Mouse (Mus musculus): ENCODE measurements around the gene Asah2. TPM values are rescaled to one million over a fixed set of nuclear protein-coding genes. Genes with fewer than 3 reads are reported as not detected.

Asah2 gene
- polyA plus RNA-seq, 1 experiment: 1.7 TPM

DNA sequence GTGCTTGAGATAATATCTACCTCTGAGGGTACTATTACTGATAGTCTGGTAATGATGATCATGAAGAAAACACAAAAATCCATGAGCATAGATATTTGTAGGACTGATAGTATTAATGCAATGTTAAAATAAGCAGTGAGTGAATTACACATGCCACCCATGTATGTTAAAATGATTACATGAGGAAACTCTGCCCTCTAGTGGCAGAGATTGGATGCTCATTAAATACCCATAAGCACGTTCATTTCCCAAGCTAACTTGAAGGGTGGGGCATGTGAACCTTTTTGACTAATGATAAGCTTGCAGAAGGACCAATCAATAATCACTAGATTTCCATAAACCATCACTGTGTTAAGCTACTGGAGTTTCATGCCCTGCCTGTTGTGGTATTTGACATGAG lies 77.6 kb downstream of the Asah2 start:
- Histone ChIP-seq H3K27ac (ENCODE audit: control insufficient read depth, insufficient read depth, low read depth, low read length) (no peak overlapping the region), H3K4me3 (ENCODE audit: control insufficient read depth, low read depth, low read length) (no peak overlapping the region), H3K36me3 (ENCODE audit: control insufficient read depth, insufficient read depth, low read length) (no peaks in the 10 kb centered on the region), H3K4me1 (ENCODE audit: control insufficient read depth, insufficient read depth, low read length) (no peaks in the 10 kb centered on the region), H3K27me3 (ENCODE audit: control insufficient read depth, insufficient read depth, low read length) (no peaks in the 10 kb centered on the region)
- no peak for TF ChIP-seq POLR2A (IDR thresholded peaks at IDR 0.05; ENCODE audit: control insufficient read depth, low read depth, low read length)
- no peak for TF ChIP-seq CTCF (IDR thresholded peaks at IDR 0.05; ENCODE audit: control insufficient read depth, insufficient read depth, insufficient replicate concordance, low read depth, low read length)

DNA sequence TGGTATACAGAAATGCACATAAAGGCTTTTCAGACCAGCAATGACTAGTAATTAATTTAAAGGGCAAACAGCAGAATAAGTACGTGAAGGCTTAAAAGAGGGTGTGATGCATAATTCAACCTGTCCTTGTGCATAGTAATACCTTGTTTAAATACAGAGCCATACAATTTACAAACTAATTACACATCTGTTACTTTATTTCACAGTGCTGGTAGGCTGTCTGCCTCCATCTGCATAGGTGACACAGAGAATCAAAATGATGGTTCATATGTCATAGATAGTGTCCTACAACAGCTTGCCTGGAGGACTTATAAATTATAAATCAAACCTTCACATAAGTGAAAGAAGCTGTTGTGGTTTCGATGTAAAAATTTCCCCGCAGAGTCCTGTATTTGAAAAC lies 82.6 kb downstream of the Asah2 start:
- TF ChIP-seq POLR2A (IDR thresholded peaks at IDR 0.05; ENCODE audit: control insufficient read depth, low read depth, low read length): no peak
- no peak for TF ChIP-seq CTCF (IDR thresholded peaks at IDR 0.05; ENCODE audit: control insufficient read depth, insufficient read depth, insufficient replicate concordance, low read depth, low read length)
- no peaks in the 10 kb centered on the region for H3K36me3 ChIP-seq (ENCODE audit: control insufficient read depth, insufficient read depth, low read length)
- H3K27ac ChIP-seq (ENCODE audit: control insufficient read depth, insufficient read depth, low read depth, low read length): no peak overlapping the region
- H3K27me3 ChIP-seq (ENCODE audit: control insufficient read depth, insufficient read depth, low read length): no peaks in the 10 kb centered on the region
- H3K4me3 ChIP-seq (ENCODE audit: control insufficient read depth, low read depth, low read length): no peak overlapping the region
- no peaks in the 10 kb centered on the region for H3K4me1 ChIP-seq (ENCODE audit: control insufficient read depth, insufficient read depth, low read length)

DNA sequence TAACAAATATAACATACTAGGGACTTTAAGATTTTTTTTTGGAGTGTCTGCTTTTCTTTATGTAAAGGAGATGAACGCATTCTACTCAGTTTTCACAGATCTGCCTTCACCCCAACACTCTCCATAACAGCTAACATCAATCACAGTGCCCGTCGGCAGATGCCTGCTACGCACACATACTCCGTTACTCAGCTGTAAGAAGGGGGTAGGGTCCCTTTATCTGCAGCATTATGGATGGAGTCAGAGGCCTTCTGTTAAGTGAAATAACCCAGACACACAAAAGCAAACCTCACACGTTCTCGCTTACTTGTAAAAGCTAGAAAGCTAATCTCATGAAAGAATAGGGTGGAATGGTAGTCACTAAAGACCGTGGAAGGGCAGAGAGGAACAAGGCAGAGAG lies 88.3 kb downstream of the Asah2 start:
- Histone ChIP-seq H3K27ac (ENCODE audit: control insufficient read depth, insufficient read depth, low read depth, low read length) (no peak overlapping the region), H3K27me3 (ENCODE audit: control insufficient read depth, insufficient read depth, low read length) (no peaks in the 10 kb centered on the region)
- TF ChIP-seq CTCF (IDR thresholded peaks at IDR 0.05; ENCODE audit: control insufficient read depth, insufficient read depth, insufficient replicate concordance, low read depth, low read length) (no peak), POLR2A (IDR thresholded peaks at IDR 0.05; ENCODE audit: control insufficient read depth, low read depth, low read length) (no peak)

GRCm38 (mm10) chr19:32018585-32018984 lies 89.4 kb downstream of the Asah2 start:
- Histone ChIP-seq H3K36me3 (ENCODE audit: control insufficient read depth, insufficient read depth, low read length) (no peaks in the 10 kb centered on the region), H3K27me3 (ENCODE audit: control insufficient read depth, insufficient read depth, low read length) (no peaks in the 10 kb centered on the region), H3K27ac (ENCODE audit: control insufficient read depth, insufficient read depth, low read depth, low read length) (no peak overlapping the region), H3K4me1 (ENCODE audit: control insufficient read depth, insufficient read depth, low read length) (no peaks in the 10 kb centered on the region), H3K4me3 (ENCODE audit: control insufficient read depth, low read depth, low read length) (no peak overlapping the region)
- no peak for TF ChIP-seq POLR2A (IDR thresholded peaks at IDR 0.05; ENCODE audit: control insufficient read depth, low read depth, low read length)
- TF ChIP-seq CTCF (IDR thresholded peaks at IDR 0.05; ENCODE audit: control insufficient read depth, insufficient read depth, insufficient replicate concordance, low read depth, low read length): no peak

More for the DNA sequence above, 88.3 kb downstream of the Asah2 start:
- Histone ChIP-seq H3K4me1 (ENCODE audit: control insufficient read depth, insufficient read depth, low read length) (no peaks in the 10 kb centered on the region), H3K4me3 (ENCODE audit: control insufficient read depth, low read depth, low read length) (no peak overlapping the region), H3K36me3 (ENCODE audit: control insufficient read depth, insufficient read depth, low read length) (no peaks in the 10 kb centered on the region)

DNA sequence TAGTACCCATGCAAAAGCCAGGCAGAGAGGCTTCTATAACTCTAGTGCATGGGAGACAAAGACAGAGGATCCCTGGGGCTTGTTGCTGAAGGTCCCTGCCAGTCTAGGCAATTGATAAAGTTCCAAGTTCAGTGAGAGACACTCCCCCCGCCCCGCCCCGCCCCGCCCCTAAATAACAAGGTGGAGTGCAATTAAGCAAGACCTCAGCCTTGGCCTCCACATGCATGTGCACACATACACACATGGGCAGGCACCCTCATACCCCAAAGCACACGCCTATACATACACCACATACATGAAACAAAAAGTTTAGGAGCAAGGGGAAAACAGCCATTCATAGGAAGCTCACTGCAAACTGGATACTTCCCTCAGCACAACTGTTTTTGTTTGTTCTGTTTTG lies 90.0 kb downstream of the Asah2 start:
- Histone ChIP-seq H3K36me3 (ENCODE audit: control insufficient read depth, insufficient read depth, low read length) (no peaks in the 10 kb centered on the region), H3K4me1 (ENCODE audit: control insufficient read depth, insufficient read depth, low read length) (no peaks in the 10 kb centered on the region), H3K27ac (ENCODE audit: control insufficient read depth, insufficient read depth, low read depth, low read length) (no peak overlapping the region), H3K4me3 (ENCODE audit: control insufficient read depth, low read depth, low read length) (no peak overlapping the region), H3K27me3 (ENCODE audit: control insufficient read depth, insufficient read depth, low read length) (no peaks in the 10 kb centered on the region)
- no peak for TF ChIP-seq CTCF (IDR thresholded peaks at IDR 0.05; ENCODE audit: control insufficient read depth, insufficient read depth, insufficient replicate concordance, low read depth, low read length)
- TF ChIP-seq POLR2A (IDR thresholded peaks at IDR 0.05; ENCODE audit: control insufficient read depth, low read depth, low read length): no peak

DNA sequence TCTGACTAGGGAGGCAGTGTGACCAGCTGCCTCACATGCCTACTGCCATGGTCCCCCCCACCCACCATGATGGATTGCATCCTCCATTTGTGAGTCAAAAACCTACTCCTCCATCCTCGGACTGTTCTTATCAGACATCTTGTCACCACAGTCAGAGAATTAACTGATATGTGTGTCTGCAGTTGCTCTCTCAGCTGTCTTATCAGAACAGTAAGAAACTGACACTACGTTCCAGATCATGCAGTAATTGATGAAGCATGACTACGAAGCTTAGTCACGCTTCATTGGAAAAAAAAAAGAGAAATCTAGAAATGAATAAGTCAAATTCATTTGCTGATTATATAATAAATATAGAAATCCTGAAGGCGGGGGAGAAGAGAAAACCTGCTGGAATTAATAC lies 105.4 kb downstream of the Asah2 start:
- no peaks in the 10 kb centered on the region for H3K4me1 ChIP-seq (ENCODE audit: control insufficient read depth, insufficient read depth, low read length)
- no peak for TF ChIP-seq CTCF (IDR thresholded peaks at IDR 0.05; ENCODE audit: control insufficient read depth, insufficient read depth, insufficient replicate concordance, low read depth, low read length)
- TF ChIP-seq POLR2A (IDR thresholded peaks at IDR 0.05; ENCODE audit: control insufficient read depth, low read depth, low read length): no peak
- H3K27me3 ChIP-seq (ENCODE audit: control insufficient read depth, insufficient read depth, low read length): no peaks in the 10 kb centered on the region
- H3K27ac ChIP-seq (ENCODE audit: control insufficient read depth, insufficient read depth, low read depth, low read length): no peak overlapping the region
- no peak overlapping the region for H3K4me3 ChIP-seq (ENCODE audit: control insufficient read depth, low read depth, low read length)
- H3K36me3 ChIP-seq (ENCODE audit: control insufficient read depth, insufficient read depth, low read length): no peaks in the 10 kb centered on the region

GRCm38 (mm10) chr19:31996916-31997315 lies 111.1 kb downstream of the Asah2 start:
- TF ChIP-seq POLR2A (IDR thresholded peaks at IDR 0.05; ENCODE audit: control insufficient read depth, low read depth, low read length) (no peak), CTCF (IDR thresholded peaks at IDR 0.05; ENCODE audit: control insufficient read depth, insufficient read depth, insufficient replicate concordance, low read depth, low read length) (no peak)

GRCm38 (mm10) chr19:31991057-31991456 lies 117.0 kb downstream of the Asah2 start:
- Histone ChIP-seq H3K4me1 (ENCODE audit: control insufficient read depth, insufficient read depth, low read length) (no peaks in the 10 kb centered on the region), H3K4me3 (ENCODE audit: control insufficient read depth, low read depth, low read length) (no peak overlapping the region), H3K27ac (ENCODE audit: control insufficient read depth, insufficient read depth, low read depth, low read length) (no peak overlapping the region), H3K27me3 (ENCODE audit: control insufficient read depth, insufficient read depth, low read length) (no peaks in the 10 kb centered on the region), H3K36me3 (ENCODE audit: control insufficient read depth, insufficient read depth, low read length) (no peaks in the 10 kb centered on the region)
- TF ChIP-seq CTCF (IDR thresholded peaks at IDR 0.05; ENCODE audit: control insufficient read depth, insufficient read depth, insufficient replicate concordance, low read depth, low read length) (no peak), POLR2A (IDR thresholded peaks at IDR 0.05; ENCODE audit: control insufficient read depth, low read depth, low read length) (no peak)

More at GRCm38 (mm10) chr19:31996916-31997315, 111.1 kb downstream of the Asah2 start:
- no peak overlapping the region for H3K4me3 ChIP-seq (ENCODE audit: control insufficient read depth, low read depth, low read length)
- H3K27me3 ChIP-seq (ENCODE audit: control insufficient read depth, insufficient read depth, low read length): no peaks in the 10 kb centered on the region
- no peaks in the 10 kb centered on the region for H3K4me1 ChIP-seq (ENCODE audit: control insufficient read depth, insufficient read depth, low read length)
- no peaks in the 10 kb centered on the region for H3K36me3 ChIP-seq (ENCODE audit: control insufficient read depth, insufficient read depth, low read length)
- H3K27ac ChIP-seq (ENCODE audit: control insufficient read depth, insufficient read depth, low read depth, low read length): no peak overlapping the region

Measured in testis, adult 2 months (tissue).